Mouse (Mus musculus) T-cell, adult 2 months (primary cell): ENCODE results near the gene Pid1.

Source experiments
- DNase-seq: peaks from one replicate; pipeline ENCODE4 v3.0.0; 2022; ENCODE audit warnings: low spot score

Pid1 gene

DNA sequence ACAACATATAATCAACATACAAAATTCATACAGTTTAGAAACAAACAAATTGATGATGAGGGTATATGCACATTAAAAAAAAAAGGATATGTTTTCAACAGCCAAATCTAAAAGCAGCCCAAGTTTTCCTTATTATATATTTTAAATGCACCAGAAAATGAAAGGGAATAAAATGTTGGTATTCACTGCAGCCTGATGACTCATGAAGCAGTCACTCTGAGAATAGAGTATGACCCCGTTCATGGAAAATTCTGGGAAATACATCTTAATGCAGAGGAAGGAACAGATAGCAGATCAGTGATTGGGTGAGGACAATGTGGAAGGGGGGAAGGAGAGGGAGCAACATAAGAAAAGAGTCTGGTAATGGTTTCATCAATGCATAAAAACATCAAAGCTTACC, 186.3 kb downstream of the Pid1 start:
- no peak for DNase-seq

DNA sequence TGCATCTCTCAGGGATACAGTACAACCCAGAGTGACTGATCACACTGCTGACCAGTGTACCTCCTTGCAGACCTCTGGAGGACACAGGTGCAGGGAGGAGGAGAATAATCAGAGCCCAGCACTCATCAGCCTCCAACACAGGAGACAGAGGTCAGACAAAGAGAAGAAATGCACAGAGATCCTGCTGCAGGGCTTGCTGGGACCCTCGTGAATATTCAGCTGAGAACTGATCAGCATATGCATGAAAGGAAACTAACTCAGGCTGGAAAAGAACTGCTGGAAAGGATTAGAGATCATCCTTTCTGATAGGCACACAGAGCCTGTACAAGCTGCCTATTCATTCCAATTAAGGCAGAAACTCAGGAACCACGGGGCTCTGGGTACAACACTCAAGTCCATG, 186.9 kb downstream of the Pid1 start:
- DNase-seq, result no peak

DNA sequence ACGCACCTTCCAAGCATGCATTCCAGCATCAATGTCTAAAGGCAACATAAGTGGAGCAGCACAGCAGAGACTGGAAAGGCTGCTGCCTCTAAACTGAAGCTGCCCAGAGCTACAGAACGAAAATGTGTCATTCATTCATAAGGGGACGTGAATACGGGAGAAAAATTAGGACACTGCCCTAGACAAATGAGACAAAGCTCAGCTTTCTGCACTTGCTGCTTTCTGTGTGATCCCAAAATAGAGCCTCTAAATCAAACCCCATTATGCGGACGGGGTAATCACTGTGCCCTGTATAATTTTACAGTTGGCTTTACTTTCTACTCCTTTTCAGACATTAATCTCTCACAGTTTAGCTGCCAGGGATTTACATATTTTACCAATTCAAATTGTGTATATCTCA, 191.0 kb downstream of the Pid1 start:
- no peak for DNase-seq

DNA sequence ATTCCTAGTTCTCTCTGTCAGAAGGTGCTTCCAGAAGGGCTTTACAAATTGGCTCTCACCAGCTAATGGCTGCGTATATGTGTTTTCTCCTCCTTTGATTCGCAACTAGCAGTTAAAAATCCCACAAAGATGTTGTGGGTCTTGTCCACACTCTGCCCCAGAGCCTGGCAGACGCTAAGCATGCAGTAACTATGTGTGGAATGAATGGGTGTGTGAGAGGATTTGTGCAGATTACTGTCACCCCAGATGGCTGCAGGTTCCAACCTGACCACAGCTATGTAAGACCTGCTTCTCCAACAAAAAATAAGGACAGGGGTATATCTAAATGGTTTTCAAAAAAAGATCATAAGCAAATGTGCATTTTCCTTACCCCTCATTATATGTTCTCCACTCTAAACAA, 206.2 kb downstream of the Pid1 start:
- DNase-seq, result no peak

DNA sequence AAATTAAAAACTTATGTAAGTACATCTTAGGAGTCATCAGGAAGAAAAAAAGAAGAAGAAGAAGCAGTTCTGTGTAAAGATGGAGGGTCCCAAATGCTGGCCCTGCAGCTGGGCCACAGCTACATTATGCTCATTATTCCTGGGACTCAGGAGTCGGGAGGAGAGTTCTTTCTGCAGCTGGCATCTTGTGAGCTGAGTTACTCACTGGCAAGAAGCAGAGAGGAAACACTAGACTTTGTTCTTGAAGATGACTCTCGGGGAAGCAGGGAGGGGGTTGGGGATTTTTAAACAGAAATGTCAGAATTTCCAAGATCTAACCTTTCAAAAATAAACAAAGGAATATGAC, 208.4 kb downstream of the Pid1 start:
- no peak for DNase-seq

DNA sequence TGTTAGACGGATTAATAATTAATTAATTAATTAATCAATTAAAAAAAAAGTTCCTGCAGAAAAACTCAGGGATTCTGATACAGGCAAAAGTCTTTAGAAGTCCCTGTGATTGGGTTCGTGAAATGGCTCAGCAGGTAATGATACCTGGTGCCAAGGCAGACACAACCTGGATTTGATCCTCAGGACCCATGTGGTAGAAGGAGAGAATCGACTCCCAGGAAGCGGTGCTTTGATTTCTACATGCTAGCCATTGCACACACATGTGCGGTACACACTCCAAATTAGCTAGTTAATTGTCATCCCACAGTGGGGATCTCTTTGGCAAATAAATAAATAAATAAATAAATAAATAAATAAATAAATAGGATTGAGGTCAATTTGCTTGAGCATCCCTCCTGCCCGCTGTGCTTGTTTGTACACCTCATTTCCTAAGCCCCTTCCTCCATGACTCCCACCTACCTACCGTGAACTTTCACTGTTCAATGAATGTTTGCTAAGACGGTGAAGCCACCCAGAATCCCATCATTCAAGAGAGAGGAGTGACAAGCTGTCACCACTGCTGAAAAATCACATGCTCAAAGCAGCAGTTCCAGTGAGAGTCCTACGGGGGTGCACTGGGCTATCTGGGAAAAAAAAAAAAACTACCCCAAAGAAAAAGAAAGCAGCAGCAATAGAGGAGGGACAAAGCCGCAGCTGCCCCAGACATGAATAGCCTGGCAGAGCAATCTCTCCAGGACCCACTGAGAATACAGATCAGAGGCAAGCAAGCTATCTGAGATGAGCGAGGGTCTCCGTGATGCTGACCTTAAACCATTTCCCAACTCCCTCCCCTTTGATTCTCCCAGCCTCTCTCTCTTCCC, 209.0 kb downstream of the Pid1 start:
- no peak for DNase-seq

DNA sequence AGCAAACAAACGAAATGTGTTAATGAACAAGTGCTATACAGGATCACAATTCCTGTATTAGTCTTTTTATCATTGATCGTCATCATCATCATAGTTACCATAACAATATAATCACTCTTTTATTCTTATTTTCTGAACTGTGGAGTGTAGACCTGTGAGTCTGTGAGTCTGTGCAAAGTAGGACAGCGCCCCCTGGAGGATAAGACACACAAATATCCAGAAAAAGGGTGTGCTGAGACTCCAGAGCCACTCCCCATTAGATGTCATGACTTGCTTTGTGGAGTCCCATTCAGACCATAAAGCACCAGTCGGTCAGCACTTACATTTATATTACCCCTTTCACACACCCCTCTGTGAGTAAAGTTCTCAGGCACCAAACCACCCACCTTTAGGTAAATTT, 210.0 kb downstream of the Pid1 start:
- no peak for DNase-seq

DNA sequence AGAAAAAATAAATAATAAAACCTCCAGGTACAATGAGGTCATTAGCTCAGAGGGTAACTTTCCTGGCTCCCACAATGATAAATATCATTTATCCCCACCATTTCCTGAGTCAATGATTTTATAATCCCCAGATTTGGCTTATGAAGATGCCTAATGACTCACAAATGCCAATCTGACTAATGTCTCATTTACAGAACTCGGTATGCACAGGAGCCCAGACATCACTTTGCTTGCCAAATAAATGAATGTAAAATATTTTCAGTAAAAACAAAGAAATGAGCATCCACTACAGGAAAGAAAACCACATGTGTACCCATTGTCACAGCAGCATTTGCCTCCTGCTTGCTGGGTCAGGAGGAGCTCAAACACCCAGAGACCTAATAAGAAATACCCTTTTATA, 222.4 kb downstream of the Pid1 start:
- no peak for DNase-seq

DNA sequence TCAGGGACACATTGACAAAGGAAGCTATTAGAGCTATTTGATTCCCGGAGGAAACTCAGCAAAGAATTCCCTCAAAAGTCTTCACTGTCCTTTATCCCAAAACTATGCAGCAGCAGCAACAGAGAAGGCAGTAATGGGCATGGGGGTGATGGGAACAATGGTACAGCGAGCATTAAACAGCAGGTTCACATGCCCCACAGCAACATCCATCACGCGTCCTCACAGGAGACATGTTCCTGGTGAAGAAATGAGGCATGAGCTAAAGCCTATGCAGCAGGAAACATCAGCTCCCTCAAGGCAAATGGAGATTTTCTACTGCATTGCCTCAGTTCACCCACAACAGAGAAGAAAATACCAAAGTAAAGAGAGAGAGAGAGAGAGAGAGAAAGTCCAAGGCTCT, 231.5 kb downstream of the Pid1 start:
- no peak for DNase-seq

DNA sequence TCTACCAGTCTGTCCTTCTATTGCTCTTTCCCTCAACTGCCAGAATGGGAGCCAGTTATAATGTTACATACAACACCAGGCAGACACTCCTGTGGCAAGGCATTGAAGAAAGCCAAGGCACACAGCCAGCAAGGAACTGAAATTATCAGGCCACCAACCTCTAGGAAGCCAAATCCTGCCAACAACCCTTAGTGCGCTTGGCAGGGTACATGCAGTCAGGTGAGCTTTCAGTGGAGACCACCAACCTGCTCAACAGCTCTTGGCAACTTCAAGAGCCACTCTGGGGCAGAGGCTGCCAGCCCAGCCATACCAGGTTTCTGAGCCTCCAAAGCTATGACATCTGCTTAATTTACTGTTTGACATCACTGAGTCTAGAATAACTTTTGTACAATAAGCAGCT, 232.2 kb downstream of the Pid1 start:
- no peak for DNase-seq

DNA sequence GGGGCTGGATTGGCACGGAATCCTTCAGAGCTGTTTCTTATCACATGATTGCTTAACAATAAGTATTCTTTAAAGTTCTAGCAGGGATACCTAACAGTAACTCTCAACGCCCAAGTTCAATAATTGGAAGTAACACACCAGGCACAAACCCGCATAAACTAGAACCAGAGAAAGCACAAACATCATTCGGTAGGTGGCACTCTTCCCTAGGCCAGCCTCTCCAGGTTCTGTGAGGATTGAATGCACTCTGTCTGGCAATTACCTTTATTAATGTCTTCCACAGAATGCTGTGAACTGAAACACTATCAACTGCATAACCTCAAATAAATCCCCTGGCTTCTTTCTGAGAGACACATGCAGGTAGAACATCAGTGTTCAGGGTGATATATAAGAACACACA, 235.5 kb downstream of the Pid1 start:
- no peak for DNase-seq

DNA sequence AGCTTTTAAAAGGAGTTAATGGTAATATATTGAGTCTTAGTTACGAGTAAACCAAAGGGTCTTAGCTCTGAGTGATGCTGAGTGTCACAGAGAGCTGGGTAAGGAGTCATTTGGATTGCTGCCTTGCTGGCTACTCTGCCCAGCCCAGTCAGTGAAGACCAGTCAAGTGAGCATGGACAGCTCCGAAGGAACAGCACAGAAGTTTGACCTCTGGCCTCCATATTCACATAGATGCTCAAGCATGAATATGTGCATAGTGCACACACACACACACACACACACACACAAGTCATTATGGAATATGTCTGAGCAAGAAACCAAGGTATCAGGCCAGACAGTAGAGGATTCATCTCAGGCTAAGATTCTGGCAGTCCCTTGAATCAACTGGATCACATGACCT, 244.7 kb downstream of the Pid1 start:
- no peak for DNase-seq

DNA sequence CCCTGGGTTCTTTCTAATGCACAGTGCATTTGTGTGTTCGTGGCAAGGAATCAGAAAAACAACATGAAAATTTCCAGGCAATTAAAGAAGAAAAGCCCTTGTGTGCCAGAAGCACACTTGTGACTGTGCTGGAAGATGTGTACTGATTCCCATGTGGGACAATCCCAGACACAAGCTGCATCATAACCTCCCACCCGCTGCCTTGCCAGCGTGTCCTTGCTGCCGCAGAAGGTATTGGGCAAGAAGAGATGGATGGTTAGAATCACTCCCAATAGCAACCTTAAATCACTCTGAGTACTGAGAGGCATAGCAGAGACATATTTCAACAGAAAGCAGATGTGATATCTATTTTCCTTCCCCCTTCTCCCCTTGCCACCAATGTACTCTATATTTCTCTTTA, 257.2 kb downstream of the Pid1 start:
- no peak for DNase-seq

DNA sequence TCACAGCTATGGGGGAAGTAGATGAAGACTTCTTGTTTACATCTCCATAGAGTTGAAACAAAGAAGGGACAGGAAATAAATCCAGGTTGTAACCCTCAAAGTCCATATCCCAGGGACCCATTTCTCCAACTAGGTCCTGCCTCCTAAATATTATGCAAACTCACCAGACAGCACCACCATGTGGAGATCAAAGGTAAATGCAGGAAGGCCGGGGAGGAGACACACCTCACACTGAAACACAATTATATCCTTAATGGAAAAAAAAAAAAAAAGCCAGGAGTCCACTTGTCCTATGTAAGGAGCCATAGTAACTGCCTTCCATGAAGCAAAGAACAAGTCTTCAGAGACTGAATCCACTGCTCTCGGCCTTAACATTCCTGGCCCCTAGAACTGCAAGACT, 261.9 kb downstream of the Pid1 start:
- DNase-seq, result no peak

DNA sequence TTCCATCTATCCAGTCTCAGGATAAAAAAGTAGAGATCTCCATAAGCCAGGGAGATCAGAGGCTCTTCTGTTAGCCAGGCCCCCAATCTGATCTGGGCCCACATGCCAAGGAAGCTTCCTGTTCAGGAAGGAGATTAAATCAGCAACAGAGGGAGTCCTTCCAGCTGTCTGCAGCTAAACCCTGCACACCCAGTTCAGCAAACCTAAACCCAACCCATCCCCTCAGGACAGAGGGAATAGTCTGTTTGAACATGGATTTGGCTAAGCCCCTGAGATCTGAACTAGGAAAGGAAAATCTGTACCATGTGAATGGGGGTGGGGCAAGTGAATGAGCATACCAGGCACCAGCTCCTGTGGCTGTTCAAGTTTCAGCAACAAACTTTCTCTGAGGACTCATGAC, 266.6 kb downstream of the Pid1 start:
- no peak for DNase-seq

DNA sequence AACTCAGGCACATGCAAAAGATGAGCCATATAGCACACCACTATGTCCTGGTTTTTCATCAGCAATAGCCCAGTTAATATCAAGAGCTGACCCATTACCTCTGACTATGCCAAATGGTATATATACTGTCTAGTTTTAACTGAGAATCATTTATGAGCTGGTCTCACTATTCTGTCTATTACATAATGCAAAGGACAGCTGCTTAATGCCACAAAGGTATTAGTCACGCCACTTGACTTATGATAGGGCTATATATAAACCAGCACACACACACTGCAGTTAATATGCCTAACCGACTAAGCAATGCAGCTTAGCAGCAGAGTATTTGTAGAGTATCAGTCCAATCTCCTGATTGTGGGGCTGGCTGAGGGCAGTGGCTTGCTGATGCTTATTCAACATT, 270.7 kb downstream of the Pid1 start:
- DNase-seq, result no peak

DNA sequence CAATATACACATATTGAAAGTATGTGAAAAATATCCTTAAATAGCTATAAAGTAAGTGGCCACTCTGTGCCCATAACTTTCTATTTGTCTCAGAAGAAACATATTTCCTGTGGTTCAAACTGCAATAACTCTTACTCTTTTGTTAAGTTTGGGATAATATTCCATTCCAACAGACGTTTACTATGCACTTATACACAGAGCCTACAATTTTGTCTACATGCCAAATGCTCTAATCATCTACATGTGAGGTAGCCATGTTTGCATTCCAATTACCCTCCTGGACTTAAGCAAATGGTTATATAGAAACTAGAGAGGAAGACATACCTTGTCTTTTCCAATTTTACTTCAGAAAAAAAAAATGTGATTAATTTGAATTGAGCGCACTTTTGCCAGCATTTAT, 274.3 kb downstream of the Pid1 start:
- no peak for DNase-seq

DNA sequence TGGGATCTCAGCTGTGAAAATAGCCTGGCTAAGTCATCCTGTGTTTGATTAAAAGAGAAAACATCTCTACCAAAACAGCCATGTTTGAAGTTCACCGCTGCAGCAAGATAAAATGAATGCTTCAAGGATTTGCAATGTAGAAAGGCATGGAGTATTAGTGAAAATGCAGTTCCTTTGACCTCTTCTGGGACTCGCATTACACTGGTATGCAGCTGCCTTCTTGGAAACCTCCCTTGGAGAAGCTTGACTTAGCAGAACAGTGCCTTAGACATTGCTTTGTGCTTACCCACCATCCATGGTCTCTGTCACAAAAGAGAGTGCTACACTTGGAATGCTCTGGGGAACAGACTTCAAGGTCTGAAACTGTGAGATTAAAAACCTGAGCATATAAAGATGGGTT, 276.0 kb downstream of the Pid1 start:
- DNase-seq, result no peak

DNA sequence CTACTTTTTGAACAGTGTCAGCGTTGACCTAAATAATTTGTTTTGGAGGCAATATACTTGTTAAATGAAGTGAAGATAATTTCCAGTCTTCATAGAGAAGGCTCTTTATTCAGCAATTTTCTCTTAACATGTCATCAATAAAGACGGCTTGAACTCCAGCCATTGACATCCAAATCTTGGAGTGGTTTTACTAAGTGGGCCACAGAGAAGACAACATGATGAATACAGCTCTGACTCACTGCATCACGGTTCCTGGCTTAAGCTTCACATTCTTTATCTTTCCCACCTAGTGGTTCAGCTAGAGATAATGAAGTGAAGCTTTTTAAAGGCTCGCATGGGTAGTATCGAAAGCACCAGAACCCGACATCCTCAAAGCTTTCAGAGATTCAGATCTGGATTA, 276.7 kb downstream of the Pid1 start:
- DNase-seq, result no peak

DNA sequence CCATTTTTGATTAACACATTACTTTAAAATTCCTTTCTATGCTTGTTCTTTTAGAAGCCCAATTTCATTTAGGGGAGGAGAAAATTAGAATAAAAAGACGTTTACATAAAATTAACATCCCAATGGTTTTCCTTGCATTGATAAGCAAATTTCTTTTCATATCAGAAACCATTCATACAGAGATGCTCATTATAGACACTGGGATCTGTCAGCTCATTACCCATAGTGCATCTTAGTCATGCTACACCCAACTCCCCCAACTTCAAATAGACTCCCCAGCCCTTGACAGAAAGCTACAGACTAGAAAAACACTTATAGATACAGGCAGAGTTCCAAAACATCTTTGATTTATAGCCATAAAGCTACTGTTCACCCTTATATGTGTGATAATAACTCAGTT, 277.5 kb downstream of the Pid1 start:
- DNase-seq, result no peak

DNA sequence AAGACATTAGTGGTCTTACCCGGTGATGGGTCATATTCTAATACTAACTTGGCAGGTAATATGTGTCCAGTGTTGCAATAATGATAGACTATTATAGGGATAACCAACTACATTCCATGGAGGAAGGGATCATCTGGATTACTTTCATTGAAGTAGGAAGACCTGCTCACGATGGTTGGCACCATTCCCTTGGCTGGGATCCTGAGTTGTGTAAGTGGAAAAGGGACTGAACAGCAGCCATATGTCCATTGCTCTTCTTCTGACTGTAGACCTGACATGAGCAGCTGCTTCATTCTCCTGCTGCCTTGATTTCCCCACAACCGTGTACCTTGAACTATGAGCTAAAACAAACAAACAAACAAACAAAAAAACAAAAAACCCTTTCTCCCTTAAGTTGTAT, 278.6 kb downstream of the Pid1 start:
- DNase-seq, result no peak

DNA sequence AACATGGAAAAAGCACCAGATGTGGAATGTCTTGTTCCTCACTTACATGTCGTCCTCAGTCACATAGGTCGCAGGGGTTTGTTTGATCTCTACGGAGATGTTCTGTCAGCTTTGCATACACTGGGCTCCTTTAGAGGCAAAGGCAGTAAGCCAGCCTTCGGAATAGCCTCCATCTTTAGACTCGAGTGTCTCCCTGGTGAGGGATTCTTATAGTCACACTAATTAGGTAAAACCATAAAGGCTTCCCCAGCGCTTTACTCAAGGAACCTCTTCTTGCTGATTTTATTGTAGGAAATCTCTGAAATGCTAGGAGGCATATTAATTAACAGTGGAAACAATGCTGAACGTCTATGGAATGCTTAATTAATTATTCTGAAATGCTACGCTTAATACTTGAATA, 284.4 kb downstream of the Pid1 start:
- DNase-seq, result no peak

DNA sequence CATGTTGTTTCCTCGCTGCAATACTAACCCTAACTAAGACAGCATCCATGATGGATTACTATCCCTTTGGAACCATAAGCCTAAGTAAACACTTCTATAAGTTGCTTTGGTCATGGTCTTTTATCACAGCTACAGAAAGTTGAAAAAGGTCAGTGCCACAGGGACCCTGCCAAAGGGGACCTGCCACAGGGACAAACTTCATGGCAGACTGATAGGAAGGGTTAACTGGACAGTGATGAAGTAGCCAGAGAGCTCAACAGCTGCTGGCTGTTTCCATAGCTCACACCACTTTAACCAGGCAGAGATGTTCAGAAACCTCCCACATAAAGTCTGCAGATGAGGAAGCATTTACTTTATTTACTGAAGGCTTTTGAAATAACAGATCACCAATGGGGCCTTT, 287.0 kb downstream of the Pid1 start:
- no peak for DNase-seq

DNA sequence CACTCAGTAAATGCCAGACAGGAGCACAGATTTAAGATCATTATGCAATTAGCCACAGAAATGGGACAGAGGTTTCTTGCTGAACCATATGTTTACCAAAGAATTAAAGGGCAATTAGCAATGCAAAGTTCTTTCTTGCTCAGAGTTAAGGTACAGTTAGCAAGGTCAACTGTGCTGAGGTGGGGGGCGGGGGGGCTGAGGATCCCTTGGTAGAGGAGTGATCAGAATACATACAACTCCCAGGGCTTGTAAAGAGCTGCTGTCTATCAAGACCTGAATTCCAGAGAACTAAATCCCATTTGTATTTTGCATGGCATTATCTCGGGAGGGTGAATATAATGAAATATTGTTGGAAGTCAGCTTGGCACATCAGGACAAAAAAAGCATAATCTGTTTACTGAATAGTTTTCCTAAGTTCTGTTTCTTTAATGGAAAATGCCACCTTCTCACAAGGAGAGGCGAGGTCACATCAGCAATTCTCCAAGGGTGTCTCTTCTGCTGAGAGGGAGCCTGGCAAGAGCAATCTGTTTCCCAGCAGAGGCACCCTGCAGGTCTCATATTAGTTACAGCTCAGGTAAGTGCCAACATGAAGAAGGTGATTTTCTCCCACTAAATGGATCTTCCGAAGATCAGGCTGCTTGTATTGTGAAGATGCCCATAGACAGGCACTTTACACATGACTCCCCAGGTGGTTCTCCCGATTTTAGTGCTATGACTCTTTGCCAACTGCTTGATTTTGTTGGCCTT, 306.9 kb downstream of the Pid1 start:
- DNase-seq, result no peak
